Mouse (Mus musculus) megakaryocyte, embryonic 14.5 days (primary cell): ENCODE data around the gene Ints4.

ENCODE experiments used
- FLI1 ChIP-seq: IDR thresholded peaks from 2 replicates; pipeline ENCODE4 v1.6.1; 2012; ENCODE audit warnings: low read length, inconsistent platforms, mixed read lengths
- GATA1 ChIP-seq: IDR thresholded peaks from 3 replicates; pipeline ENCODE4 v1.6.1; 2012; ENCODE audit warnings: mixed read lengths, low read length, inconsistent platforms, borderline replicate concordance

DNA sequence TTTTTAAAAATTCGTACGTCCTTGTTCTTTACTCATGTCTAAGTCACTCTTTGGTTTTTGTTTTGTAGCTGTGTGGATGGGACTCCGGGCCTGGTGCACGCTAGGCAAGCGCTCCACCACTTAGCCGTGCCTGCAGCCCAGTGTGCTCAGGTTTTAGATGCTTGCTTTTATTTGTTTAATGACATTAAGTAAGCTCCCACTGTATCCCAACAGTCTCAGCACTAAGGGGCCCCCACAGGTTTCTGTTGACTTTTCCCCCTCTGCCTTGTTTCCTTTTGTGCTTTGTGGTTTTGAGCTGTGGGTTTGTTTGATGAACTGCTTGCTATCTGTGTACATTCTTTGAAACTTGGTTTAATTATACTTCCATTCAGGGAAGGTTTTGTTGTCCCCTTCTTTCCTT is 28.6 kb upstream of the Ints4 start:
- TF ChIP-seq GATA1 (no peak), FLI1 (no peak)
